Mouse (Mus musculus) G1E (cell line): Measurements from ENCODE around the gene LTO1. TPM values are rescaled to one million over a fixed set of nuclear protein-coding genes. Genes with fewer than 3 reads are reported as not detected.
"Not testable (repeated sequence)": the region's sequence is repeated elsewhere in the genome, so short reads cannot be mapped to it uniquely, and the experiment has no call there.

Experiments used
- ATAC-seq: 2 replicates; pipeline ENCODE4 v1.8.0; 2016; ENCODE audit warnings: mild to moderate bottlenecking; ENCODE audit not compliant: insufficient number of reproducible peaks, poor library complexity, low FRiP score, severe bottlenecking; ENCODE audit errors: extremely low read depth
- DNase-seq: peaks from one replicate; pipeline ENCODE4 v3.0.0; 2012; ENCODE audit warnings: low spot score
- H3K27me3 ChIP-seq: 2 replicates; pipeline ENCODE4 v1.6.1; 2012; ENCODE audit warnings: mild to moderate bottlenecking, low read length, inconsistent platforms; ENCODE audit not compliant: insufficient read depth
- H3K36me3 ChIP-seq: replicated peaks from 2 replicates; pipeline ENCODE3; 2012; ENCODE audit warnings: mild to moderate bottlenecking, inconsistent platforms
- H3K4me1 ChIP-seq: 2 replicates; pipeline ENCODE4 v1.6.1; 2012; ENCODE audit warnings: low read depth, low read length, inconsistent platforms, mixed read lengths; ENCODE audit not compliant: insufficient read depth
- H3K4me3 ChIP-seq: 2 replicates; pipeline ENCODE4 v1.5.1; 2012; ENCODE audit warnings: low read depth, mild to moderate bottlenecking, inconsistent platforms, low read length, moderate library complexity, mixed read lengths
- H3K9me3 ChIP-seq: replicated peaks from 2 replicates; pipeline ENCODE4 v1.6.1; 2012; ENCODE audit warnings: inconsistent platforms
- CTCF ChIP-seq: IDR thresholded peaks from 2 replicates; pipeline ENCODE4 v1.5.1; 2012; ENCODE audit warnings: low read depth, low read length, inconsistent platforms, mixed read lengths
- GATA1 ChIP-seq: IDR thresholded peaks from 2 replicates; pipeline ENCODE4 v1.6.1; 2012; ENCODE audit warnings: borderline replicate concordance, low read length, inconsistent platforms, mixed read lengths
- GATA2 ChIP-seq: IDR thresholded peaks from 2 replicates; pipeline ENCODE4 v1.6.1; 2012; ENCODE audit warnings: low read depth, low read length, inconsistent platforms, borderline replicate concordance
- POLR2AphosphoS5 ChIP-seq: IDR thresholded peaks from 2 replicates; pipeline ENCODE4 v1.6.1; 2012; ENCODE audit warnings: low read depth, low read length, inconsistent platforms; ENCODE audit not compliant: insufficient replicate concordance
- TAL1 ChIP-seq: conservative IDR thresholded peaks from 2 replicates; pipeline ENCODE4 v1.6.1; 2012; ENCODE audit warnings: low read depth, low read length, inconsistent platforms, mixed read lengths
- polyA plus RNA-seq: library from polyadenylated mRNA; stranded (reverse); fragments of >175 nt; gene quantifications from 2 replicates; pipeline ENCODE4 v1.2.3, GENCODE M21; 2012
- total RNA-seq, 2 experiments: library from RNA; stranded (forward) in 1 of 2; stranded (reverse) in 1 of 2; fragments of 200-1000 nt in 1 of 2; fragments of >200 nt in 1 of 2; fragmentation: Nextera tagmentation in 1 of 2; gene quantifications; 2 replicates each; pipeline ENCODE4 v1.2.3; 2014 to 2017

LTO1 gene
- total and polyA plus RNA-seq, 3 experiments, result 13.7 to 34.0 (median 27.9) TPM

DNA sequence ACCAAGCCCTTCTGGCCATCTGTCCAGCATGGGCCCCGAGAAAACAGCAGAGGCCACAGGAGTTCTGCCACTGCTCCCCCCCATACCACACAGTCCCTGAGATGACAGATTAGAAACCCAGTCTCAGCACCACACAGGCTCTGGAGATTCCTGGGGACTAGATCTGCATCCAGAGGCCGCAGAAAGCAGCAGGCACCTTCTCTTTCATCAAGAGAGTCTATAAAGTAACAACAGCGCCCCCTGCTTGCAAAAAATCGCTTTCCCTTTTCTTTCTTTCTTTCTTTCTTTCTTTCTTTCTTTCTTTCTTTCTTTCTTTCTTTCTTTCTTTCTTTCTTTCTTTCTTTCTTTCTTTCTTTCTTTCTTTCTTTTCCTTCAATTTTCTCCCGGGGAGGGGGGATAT, 20.7 kb upstream of the LTO1 start:
- no peak for DNase-seq
- no peak for TF ChIP-seq GATA1
- no peak for TF ChIP-seq GATA2
- no peak for TF ChIP-seq CTCF
- no peak for TF ChIP-seq POLR2AphosphoS5
- no peak for TF ChIP-seq TAL1
- H3K27me3 ChIP-seq, result no peaks in the 10 kb centered on the region

DNA sequence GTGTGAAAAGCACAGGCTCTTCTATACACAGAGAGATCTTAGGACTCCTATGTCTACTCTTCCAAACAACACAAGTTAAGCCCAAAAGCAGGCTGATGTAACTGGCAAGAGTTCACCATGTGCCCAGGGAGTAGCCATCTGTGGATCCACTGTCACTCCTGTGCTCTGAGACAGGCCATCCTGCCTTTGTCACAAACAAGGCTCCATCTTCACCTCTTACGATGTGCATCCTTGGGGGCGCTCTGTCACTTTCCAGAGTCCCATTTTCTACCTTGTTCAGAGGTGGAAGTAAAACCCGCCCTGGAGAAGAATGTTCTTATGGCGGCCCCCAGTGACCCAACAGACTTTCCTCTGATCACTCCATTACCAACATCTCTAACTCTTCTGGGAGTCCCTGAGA, 20.2 kb upstream of the LTO1 start:
- H3K4me1 ChIP-seq, result peaks cover 66% of the 10 kb centered on the region
- H3K9me3 ChIP-seq, result no peaks in the 10 kb centered on the region; the same call in 1 of the 2 replicates
- DNase-seq, result no peak
- TF ChIP-seq GATA1 (no peak), TAL1 (no peak), POLR2AphosphoS5 (no peak), CTCF (no peak), GATA2 (no peak)
- ATAC-seq, result no peak
- H3K4me3 ChIP-seq, result peak overlapping the region; percentile 72
- peaks cover 50% of the 10 kb centered on the region for H3K36me3 ChIP-seq
- H3K27me3 ChIP-seq, result no peaks in the 10 kb centered on the region

More for the DNA sequence above, 20.7 kb upstream of the LTO1 start:
- no peaks in the 10 kb centered on the region; the same call in 1 of the 2 replicates for H3K9me3 ChIP-seq
- H3K36me3 ChIP-seq, result peaks cover 50% of the 10 kb centered on the region
- ATAC-seq, result no peak
- H3K4me3 ChIP-seq, result peak overlapping the region; percentile 72; the same call in 1 of the 2 replicates
- peaks cover 63% of the 10 kb centered on the region for H3K4me1 ChIP-seq

DNA sequence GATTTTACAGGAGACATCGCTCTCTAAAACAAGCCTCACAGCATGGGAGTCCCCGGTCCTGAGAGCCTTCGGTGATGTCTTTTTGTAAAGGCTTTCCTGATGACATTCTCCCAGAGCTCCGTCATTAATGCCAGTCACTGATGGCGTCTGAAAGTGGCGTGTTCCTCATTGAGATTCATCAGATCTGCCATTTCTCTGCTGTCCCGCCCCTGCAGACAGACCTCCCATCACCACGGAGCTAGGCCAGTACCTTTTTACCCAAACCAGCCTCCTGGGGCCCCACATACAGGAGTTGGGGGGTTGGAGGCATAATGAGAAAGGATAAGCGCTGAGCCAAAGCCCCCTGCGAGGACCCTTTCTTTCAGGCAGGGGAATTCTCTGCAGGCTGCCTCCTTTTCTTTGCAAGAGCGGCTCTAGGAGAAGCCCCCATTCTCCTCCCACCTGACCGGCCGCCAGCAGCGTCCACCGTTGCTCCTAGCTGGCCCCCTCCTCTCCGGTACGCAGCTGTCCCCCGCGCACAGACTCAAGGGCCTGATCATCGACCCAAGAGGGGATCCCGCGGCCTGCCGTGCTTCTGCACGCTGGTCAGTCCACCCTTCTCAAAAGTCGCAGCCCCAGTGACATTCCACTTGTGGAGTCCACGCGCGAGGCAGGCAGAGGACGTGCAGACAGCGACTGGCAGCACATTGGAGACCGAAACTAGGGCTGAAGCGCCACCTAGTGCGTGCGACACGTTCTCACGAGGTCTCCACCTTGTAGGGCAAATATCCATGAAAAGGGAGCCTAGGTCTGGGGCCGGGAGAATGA, 19.4 kb upstream of the LTO1 start:
- peak; percentile 74 for ATAC-seq
- TF ChIP-seq CTCF (peak; percentile 36; the same call in 1 of the 2 replicates), GATA2 (no peak), TAL1 (no peak)
- no peaks in the 10 kb centered on the region for H3K27me3 ChIP-seq
- no peaks in the 10 kb centered on the region; the same call in 1 of the 2 replicates for H3K9me3 ChIP-seq
- H3K36me3 ChIP-seq, result peaks cover 51% of the 10 kb centered on the region
- H3K4me1 ChIP-seq, result peaks cover 67% of the 10 kb centered on the region
- DNase-seq, result peak; percentile 88
- peak overlapping the region; percentile 72 for H3K4me3 ChIP-seq

DNA sequence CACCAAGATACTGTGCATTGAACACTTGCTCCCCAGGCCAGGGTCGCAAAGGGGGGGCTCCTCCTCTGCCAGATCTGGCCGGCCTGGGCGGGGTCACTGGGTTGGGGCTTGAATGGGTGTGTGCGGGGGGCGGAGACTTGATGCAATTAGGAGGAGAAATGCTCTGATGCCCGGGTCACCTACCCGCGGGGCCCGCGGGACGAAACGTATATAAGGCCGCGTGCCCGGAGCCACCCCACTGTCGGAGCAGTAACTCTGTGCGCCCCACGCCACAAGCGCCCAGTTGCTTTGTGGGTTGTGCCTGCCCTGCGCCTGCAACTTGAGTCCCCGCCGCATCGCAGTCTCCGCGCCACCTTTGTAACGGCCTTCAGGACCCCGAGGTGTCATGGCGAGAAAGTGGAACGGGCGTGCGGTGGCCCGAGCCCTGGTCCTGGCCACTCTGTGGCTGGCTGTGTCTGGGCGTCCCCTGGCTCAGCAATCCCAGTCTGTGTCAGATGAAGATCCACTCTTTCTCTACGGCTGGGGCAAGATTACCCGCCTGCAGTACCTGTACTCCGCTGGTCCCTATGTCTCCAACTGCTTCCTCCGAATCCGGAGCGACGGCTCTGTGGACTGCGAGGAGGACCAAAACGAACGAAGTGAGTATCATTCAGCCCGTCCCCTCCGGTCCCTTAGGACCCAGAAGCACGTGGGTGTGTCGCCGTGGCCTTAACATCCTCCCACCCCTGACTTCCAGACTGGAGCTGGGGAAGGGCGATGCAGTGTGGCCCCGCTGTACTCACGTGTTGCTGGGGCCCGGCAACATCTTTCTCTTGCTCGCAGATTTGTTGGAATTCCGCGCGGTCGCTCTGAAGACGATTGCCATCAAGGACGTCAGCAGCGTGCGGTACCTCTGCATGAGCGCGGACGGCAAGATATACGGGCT, 18.3 kb upstream of the LTO1 start, which contains the start of gene Fgf15:
Gene Fgf15, plus strand, starts transcription at position 238 of the 925 bp plus-strand sequence.
- H3K36me3 ChIP-seq, result peaks cover 55% of the 10 kb centered on the region
- TF ChIP-seq CTCF (no peak), POLR2AphosphoS5 (no peak), GATA2 (no peak), TAL1 (no peak), GATA1 (no peak)
- no peaks in the 10 kb centered on the region for H3K9me3 ChIP-seq
- H3K4me3 ChIP-seq, result peak within 1 kb of the TSS; percentile 72
- no peaks in the 10 kb centered on the region for H3K27me3 ChIP-seq
- DNase-seq (peak; percentile 83), ATAC-seq (peak; percentile 25; the same call in 1 of the 2 replicates)
- peaks cover 69% of the 10 kb centered on the region for H3K4me1 ChIP-seq

DNA sequence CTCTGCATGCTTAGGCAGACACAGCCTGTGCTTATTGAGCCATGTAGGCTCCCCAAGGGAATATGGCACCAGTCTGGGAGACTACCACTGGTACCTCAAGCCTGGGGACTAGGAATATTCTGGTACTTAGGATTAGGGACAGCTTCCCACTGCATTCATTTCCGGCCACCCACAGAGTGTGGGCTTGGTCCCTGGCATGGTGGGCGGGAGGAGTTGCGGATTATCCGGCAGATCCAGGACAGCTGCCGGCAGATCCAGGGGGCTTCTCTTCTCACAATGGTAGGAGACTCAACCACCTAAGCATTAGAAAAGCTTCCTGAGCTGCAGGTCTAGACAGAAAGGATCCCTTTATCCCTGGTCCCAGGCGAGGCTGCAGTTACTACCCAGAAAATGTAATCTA, 16.4 kb upstream of the LTO1 start:
- TF ChIP-seq GATA2, result no peak
- Histone ChIP-seq H3K36me3 (peaks cover 55% of the 10 kb centered on the region), H3K27me3 (no peaks in the 10 kb centered on the region), H3K4me3 (peak overlapping the region; percentile 72), H3K9me3 (no peaks in the 10 kb centered on the region), H3K4me1 (peaks cover 58% of the 10 kb centered on the region)
- no peak for DNase-seq
- ATAC-seq, result no peak

DNA sequence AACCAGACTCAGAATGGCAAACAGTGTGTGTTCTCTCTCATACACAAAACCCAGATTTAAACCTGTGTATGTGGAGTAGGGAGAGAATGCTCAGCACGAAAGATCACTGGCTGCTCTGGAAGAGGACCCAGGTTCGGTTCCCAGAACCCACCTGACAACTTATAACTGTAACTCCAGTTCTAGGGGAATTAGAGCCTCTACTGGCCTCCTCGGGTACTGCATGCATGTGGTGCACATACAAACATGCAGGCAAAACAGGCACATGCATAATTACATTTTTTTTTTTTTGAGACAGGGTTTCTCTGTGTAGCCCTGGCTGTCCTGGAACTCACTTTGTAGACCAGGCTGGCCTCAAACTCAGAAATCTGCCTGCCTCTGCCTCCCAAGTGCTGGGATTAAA, 9.4 kb upstream of the LTO1 start:
- not testable (repeated sequence) for ATAC-seq, H3K27me3 ChIP-seq, H3K9me3 ChIP-seq, H3K4me3 ChIP-seq, DNase-seq
- Histone ChIP-seq H3K4me1 (peaks cover 37% of the 10 kb centered on the region), H3K36me3 (peaks cover 62% of the 10 kb centered on the region)
- 0 out of 2 replicates have a peak, but pooled peaks have one; percentile 23 for TF ChIP-seq CTCF
